Mouse (Mus musculus) embryo, embryonic 11 days (tissue): Measurements from ENCODE around the gene Nfic.

Experiments used
- DNase-seq: peaks from one replicate; pipeline ENCODE4 v3.0.0-alpha.2; 2015

Gene Nfic

DNA sequence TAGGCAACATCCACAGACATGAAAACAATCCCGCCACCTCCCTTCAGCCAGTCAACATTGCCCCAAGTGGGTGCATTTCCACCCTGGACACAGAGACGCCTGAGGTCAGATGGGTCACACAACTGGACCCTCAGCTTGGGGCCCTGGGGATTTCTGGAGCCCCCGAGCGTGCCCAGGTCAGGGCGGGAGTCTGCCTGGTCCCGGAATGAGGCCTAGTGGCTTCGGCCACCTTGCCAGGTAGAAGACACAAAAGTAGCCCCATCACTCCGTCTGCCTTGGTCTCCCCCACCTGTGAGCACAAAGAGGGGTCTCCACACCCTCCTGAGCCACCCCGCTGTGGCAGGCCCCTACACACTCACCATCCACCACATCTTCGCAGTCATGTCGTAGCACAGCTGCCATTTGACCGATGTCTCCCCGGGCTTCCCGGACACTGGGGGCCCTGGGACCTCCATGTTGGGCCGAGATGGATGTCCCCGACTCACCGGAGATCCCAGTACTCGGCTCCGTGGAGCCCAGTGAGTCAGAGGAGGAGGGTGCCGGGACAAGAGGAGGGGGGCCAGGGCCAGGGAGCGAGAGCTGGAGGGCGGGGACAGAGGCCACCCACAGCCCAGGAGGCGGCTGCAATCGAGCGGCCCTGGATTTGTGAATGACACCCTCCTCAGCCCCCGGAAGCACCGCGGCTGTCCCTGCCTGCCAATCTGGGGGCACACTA, at the start of gene Nfic:
Gene Nfic, minus strand, starts transcription at position 455 of the 715 bp plus-strand sequence.
- no peak for DNase-seq

- DNase-seq = peak; percentile 83
These were observed 47.2 kb upstream of the Nfic start for GRCm38 (mm10) chr10:81502658-81503057.

GRCm38 (mm10) chr10:81501863-81502262, 46.4 kb upstream of the Nfic start:
- no peak for DNase-seq

- no peak for DNase-seq
These were observed 44.6 kb upstream of the Nfic start, which contains the start of gene S1pr4 for GRCm38 (mm10) chr10:81500032-81500431. TSS of gene S1pr4 (minus strand) at chr10:81500132.

DNA sequence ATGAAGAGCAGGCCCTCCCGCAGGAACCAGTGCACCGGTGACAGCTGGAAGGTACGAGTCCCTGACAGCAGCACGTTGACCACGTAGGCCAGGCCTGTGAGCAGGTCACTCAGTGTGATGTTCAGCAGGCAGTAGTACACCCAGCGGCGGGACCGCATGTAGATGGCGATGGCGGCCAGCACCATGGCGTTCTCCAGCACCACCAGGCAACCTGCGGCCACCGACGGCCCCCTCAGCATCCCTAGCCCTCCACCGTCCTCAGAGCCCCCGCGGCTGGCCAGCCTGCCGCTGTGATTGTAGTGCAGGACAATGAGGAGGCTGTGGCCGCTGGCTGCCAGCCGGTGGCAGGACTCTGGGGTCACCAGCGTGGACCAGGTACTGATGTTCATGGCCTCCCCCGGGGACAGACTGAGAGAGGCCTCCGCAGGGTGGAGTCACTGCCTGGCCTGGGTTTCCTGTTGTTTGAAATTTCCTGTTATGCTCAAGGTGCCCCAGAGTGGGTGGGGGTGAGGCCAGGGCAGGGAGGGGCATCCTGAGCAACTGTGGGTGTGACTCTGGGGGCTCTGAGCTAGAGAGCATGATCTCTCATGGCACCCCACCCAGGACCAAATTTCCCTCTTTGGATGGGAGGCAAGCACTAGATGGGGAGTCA, 43.9 kb upstream of the Nfic start:
- DNase-seq = no peak

GRCm38 (mm10) chr10:81498316-81499249, 43.1 kb upstream of the Nfic start:
- DNase-seq = no peak

DNA sequence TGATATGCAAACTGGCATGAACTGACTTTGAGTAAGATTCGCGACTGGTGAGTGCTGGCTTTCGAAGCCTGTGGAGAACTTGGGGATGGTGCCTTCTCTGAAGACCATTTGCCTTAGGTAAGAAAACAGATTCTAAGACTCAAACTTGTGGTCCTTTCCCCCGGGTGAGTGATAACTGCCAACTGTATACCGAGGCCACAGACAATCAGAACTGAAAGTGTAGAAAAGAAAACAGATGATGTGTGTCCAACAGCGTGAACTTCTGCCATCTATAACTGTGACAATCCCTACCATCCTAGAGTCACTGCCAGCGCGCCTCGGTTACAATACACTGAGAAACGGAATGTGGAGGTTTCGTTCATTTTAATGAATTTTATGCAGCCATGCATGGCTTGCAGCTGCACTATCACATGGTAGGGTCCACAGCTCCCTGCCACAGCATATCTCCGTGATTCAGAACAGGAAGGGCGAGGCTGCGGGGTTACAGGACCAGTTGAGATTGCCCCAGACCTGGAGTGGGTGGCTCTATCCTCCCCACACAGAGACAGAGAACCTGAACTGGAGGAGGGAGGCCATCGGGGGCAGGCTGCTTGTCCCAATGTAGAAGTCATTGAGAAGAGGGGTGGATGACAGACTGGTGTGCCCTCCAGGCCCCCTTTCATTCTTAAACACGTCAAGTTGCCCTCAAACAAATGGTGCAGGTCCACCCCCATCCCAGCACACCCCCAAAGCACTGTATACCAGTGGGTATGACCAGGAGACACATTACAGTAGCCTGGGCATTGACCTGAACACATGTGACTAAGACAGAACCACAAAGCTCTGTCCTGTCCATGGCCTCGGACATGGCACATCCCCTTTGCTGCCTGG, 42.2 kb upstream of the Nfic start:
- DNase-seq = no peak

DNA sequence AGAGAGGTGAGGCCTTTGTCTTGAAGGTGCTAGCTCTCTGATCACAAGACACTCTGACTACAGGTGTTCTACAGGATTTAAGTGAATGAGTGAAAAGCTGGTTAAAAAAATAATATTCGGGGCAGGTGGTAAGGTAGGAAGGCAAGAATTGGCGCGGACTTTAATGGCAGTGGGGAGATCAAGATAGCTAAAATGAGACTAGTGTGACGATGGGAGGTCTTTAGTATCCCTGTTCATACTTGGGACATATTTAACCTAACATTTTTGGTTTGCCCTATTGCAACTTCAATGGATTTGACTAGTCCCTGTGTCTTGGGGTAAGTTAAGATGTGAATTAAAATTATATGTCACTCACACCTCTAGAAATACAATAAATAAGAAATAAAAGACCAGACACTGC, 41.5 kb upstream of the Nfic start:
- no peak for DNase-seq

DNA sequence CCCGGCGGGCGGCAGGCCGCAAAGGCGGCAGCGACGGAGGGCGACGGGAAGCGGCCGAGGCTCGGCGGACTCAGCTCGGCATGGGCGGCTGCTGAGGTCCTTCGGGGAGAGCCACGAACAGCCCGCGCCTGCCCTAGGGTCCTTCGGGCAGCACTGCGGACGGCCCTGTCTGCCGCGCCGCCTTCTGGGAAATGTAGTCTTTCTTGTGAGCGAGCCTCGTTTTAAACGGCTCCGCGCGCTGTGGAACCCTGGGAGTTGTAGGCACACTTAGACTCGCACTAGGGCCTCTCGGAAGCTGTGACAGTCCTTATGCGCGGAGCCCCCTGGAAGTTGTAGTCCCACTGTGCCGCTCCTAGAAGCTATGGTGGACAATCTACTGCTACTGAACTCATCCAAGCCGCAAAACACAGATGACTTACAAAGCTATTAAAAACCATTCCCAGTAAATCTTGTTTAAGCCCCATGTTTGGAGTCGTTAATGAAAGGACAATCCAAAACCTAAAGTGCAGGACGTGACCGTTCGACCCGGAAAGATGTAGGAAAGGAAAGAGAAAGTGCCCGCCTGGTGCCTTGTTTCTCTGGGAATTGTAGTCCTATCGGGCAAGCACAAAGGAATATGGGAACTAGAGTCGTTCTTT, 40.9 kb upstream of the Nfic start, which contains the start of gene Ncln:
Gene Ncln, minus strand, starts transcription at position 129 of the 638 bp plus-strand sequence.
- peak; percentile 99 for DNase-seq

DNA sequence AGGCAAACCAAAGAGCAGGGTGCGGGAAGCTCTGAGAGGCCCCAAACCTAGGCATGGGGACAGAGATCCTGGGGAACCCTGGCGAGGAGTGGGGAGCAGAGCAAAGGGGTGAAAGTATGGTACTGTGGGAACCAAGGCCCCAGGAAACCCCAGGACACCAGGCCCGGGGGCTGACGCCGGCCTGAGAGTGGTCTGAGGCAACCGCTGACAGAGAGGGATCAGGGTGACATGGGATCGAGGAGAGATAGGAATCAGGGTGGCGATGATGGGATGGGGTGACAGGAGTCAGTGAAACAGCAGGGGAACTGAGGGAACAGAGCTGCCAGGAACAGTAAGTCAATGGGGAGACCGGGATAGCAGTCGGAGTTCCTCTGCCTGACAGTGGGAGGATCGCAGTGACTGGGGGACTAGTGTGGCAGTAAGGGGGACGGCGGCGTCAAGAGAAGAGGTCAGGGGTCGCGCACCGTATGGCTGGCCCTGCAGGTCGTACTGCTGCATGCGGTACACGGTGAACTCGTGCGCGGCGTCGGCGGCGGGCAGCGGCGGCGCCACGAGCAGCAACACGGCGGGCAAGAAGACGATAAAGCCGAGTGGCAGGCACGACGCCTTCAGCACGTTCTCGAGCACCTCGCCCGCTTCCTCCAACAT, 40.3 kb upstream of the Nfic start:
- DNase-seq = no peak

- no peak for DNase-seq
These were observed 39.7 kb upstream of the Nfic start for GRCm38 (mm10) chr10:81495151-81495550.

GRCm38 (mm10) chr10:81494260-81495041, 39.0 kb upstream of the Nfic start:
- DNase-seq = no peak

GRCm38 (mm10) chr10:81493601-81494220, 38.3 kb upstream of the Nfic start:
- no peak for DNase-seq

DNA sequence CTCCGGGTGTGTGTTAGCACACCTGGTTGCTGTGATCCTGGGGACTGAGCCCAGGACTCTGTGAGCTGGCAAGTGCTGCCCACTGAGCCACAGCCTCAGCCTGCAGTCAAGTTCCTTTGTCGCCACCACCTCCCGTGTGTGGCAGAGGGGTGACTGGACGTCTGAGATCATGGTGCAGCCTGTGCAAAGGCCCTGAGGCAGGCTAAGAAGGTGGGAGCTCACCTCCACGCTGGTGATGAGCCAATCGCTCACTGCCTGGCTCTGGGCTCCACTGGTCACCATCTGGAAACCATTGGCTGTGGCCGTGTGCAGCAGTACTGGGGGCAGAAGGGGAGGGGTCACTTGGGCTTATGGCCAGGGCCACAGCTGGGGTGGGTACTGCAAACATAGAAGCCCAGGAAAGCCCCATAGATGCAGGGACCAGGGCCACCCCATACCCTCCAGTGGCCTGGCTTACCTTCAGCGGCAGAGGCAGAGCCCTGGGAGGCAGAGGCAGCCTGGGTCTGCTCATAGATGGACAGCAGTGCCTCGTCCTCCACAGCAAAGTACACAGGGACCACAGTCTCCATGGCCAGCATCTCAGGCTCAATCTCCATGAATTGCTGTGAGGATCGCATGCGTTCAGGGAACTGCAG, 37.3 kb upstream of the Nfic start:
- DNase-seq = no peak

DNA sequence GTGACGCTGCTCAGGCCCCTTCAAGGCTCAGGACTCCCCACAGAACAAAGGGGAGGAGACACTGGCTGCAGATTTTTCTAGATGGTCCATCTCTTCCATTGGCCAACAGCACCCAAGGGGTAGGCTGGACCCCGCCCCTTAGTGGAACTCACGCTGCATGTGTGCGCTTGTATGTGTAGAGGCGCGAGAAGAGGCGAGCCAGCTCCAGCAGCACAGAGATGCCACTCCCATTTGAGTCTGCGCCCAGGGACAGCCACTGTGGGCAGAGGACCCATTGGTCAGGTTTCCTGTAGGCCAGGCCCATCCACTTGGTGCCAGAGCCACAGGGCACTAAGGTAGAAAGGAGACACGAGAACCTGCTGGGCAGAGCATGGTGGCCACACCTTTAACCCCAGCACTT, 35.6 kb upstream of the Nfic start:
- DNase-seq = no peak

DNA sequence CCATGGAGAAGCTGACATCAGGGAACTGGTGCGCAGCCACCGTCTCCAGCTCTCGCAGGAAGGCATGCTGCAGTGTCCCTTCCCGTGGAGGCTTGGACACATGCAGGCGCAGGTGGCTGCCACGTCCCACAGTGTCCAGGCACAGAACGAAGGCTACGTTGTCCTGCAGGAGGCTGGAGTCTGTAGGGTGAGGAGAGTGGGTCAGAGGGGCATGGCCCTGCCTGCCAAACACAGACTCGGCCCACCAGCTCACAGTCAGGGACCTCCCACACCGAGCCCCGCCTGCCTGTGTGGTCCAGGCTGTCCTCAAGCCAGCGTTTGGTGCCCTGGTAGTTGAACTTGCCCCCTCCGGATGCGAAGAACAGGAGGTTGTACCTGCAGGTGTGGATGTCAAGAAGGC, 34.5 kb upstream of the Nfic start:
- DNase-seq = no peak

GRCm38 (mm10) chr10:81488081-81488480, 32.6 kb upstream of the Nfic start:
- no peak for DNase-seq

DNA sequence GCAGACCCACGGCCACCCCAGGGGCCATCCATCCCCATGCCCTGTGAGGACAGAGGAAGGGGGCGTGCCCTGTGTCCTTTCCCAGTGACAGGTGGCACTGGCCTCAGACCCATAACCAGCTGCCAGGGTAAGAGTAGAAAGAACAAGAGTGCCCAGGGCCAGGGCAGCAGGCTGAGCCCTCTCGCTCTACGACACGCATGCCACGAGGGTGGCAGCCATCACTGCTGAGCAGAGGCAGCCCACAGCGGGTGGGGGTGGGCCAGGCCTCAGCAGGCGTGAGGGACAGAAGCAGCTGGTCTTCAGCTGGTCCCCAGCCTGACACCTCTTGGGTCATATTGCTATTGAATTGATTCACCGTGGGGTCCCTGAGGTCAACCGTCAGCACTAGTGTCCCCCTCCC, 31.1 kb upstream of the Nfic start:
- DNase-seq = no peak

DNA sequence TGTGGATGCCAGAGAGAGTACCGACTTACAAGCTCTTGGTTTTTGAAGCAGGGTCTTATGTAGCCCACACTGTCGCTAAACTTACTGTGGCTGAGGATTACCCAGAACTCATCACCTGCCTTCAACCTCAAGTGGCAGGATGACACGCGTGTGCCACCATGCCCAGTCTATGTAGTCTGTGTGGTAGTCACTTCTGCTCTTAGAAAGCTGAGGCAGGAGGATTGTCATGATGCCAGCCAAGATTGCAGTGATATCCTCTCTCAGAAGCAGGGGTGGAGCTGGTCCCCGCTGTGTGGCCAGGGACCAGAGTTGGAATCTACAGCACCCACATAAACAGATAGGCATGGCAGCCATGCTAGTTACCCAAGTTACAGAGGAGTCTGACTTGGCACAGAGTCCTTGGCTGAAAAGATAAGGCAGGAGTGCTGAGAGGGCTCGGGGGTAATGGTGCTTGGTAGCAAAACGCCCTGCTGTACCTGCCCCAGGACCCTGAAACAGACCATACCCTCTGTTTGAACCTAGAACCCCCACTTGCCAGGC, 30.1 kb upstream of the Nfic start:
- no peak for DNase-seq
